Mouse (Mus musculus) adipocyte (in vitro differentiated cells): ENCODE measurements at regions not wholly inside any gene's neighbourhood (a gene's known extent, or its start where the extent isn't known, plus 50 kb on each side); places are given as distances from the start of the nearest gene placed in this dataset.
"Not testable (repeated sequence)": the region's sequence is repeated elsewhere in the genome, so short reads cannot be mapped to it uniquely, and the experiment has no call there.

ENCODE experiments used
- DNase-seq: peaks from one replicate; pipeline ENCODE4 v3.0.0-alpha.2; 2016; ENCODE audit warnings: low spot score

- DNase-seq: not testable (repeated sequence)
Measured at GRCm38 (mm10) chr14:26319821-26320220, 62.1 kb downstream of the Duxbl3 start.

GRCm38 (mm10) chr14:26320736-26321135 is 63.0 kb downstream of the Duxbl3 start:
- no peak for DNase-seq

- no peak for DNase-seq
Measured at GRCm38 (mm10) chr14:26328562-26328961, 70.8 kb downstream of the Duxbl3 start.

- DNase-seq: no peak
Measured at GRCm38 (mm10) chr14:26341111-26341510, 83.3 kb downstream of the Duxbl3 start.

GRCm38 (mm10) chr14:26345227-26345626 is 87.5 kb downstream of the Duxbl3 start:
- no peak for DNase-seq

- no peak for DNase-seq
Measured at GRCm38 (mm10) chr14:26347296-26347695, 89.5 kb downstream of the Duxbl3 start.

- DNase-seq: no peak
Measured at GRCm38 (mm10) chr14:26352927-26353326, 95.2 kb downstream of the Duxbl3 start.

- DNase-seq: peak; percentile 21
Measured at GRCm38 (mm10) chr14:26357242-26357641, 99.5 kb downstream of the Duxbl3 start.

- DNase-seq: no peak
Measured at GRCm38 (mm10) chr14:26357996-26358395, 100.2 kb downstream of the Duxbl3 start.

GRCm38 (mm10) chr14:26360071-26360470 is 102.3 kb downstream of the Duxbl3 start:
- no peak for DNase-seq

GRCm38 (mm10) chr14:26361206-26361605 is 103.4 kb downstream of the Duxbl3 start:
- no peak for DNase-seq
